8 mouse cellular contexts compared by ENCODE assay signal in genomic region chr14:55873714-55874683, GRCm38 (mm10). TPM values are rescaled to one million over a fixed set of nuclear protein-coding genes. Genes with fewer than 3 reads are reported as not detected.
DNase-seq lines count a peak whose midpoint lies in the region; ATAC-seq lines count a peak whose summit lies in the region.

No protein-coding gene starts in this region.

- no peaks in the 10 kb centered on the region for H3K9me3 ChIP-seq in intestine, embryonic 15.5 days

- H3K4me2 ChIP-seq in intestine, embryonic 15.5 days (replicated peaks), result peak overlapping the region; percentile 52

- H3K27me3 ChIP-seq in intestine, embryonic 15.5 days (replicated peaks), result no peaks in the 10 kb centered on the region

- no peak overlapping the region for H3K9ac ChIP-seq in intestine, embryonic 15.5 days

- peaks cover 27% of the 10 kb centered on the region for H3K36me3 ChIP-seq in intestine, embryonic 15.5 days

- DNase-seq in adrenal gland, adult 2 months, result peak; percentile 81
- DNase-seq in embryo, embryonic 10 days (ENCODE audit: low spot score), result peak; percentile 92
- DNase-seq in gastrocnemius, postnatal 36 days, result peak; percentile 68 to 73
- DNase-seq in left cerebral cortex, postnatal 25 days (ENCODE audit: low spot score in 2 of 2), result peak; percentile 67 to 72
- DNase-seq in right cerebral cortex, postnatal 36 days (ENCODE audit: low spot score in 2 of 2), result peak; percentile 42 to 54

- ATAC-seq in intestine, embryonic 15.5 days, result peak; percentile 69
- peak; percentile 74 for ATAC-seq in megakaryocyte-erythroid progenitor cell, adult 5-6 weeks (replicated peaks; ENCODE audit: low FRiP score, low TSS enrichment, poor library complexity, severe bottlenecking)
- ATAC-seq in erythroid progenitor cell, adult 5-6 weeks (replicated peaks; ENCODE audit: low FRiP score, poor library complexity, severe bottlenecking), result no peak

- no peak overlapping the region for H3K27ac ChIP-seq in intestine, embryonic 15.5 days

- intact Hi-C loops in gastrocnemius, postnatal 36 days (cut with DNase I), result loop anchor here (2.0 kb wide), 1 partner anchor 45 kb away; no protein-coding TSS in a partner anchor
- intact Hi-C loops in left cerebral cortex, postnatal 25 days (cut with DNase I), result loop anchor here (1.0 kb wide), 1 partner anchor 44 kb away; no protein-coding TSS in a partner anchor

- H3K4me3 ChIP-seq in intestine, embryonic 15.5 days (replicated peaks), result peak overlapping the region; percentile 12

- H3K4me1 ChIP-seq in intestine, embryonic 15.5 days (replicated peaks), result peaks cover 15% of the 10 kb centered on the region

- WGBS in intestine, embryonic 15.5 days, result 14% methylated on average over 30 of the region's 30 CpGs

RNA-seq across cellular contexts. Expression of gene Cbln3, which starts 10.2 kb away (rescaled TPM):
- under 1 TPM in 1 of 2 experiments, not detected in 1; 0.20 TPM for total RNA-seq in adrenal gland, adult 2 months (2021)
- polyA plus RNA-seq in adrenal gland, adult 2 months (2012; rRNA removed), result 0.03 and 0.25 TPM in 2 replicates
- not detected for total RNA-seq in gastrocnemius, postnatal 36 days (2021)
- 0.18 and 0.29 TPM in 2 replicates for polyA plus RNA-seq in intestine, embryonic 15.5 days (2015; fragmentation: Nextera tagmentation; extraction: Ambion mirVana)
- total RNA-seq in left cerebral cortex, postnatal 25 days (2021), result under 1 TPM; 0.14 to 0.25 TPM
- not detected in 2 replicates for total RNA-seq in megakaryocyte-erythroid progenitor cell, adult 5-6 weeks (2014; fragmentation: Nextera tagmentation)
- not detected in 2 replicates for total RNA-seq in megakaryocyte-erythroid progenitor cell, adult 5-6 weeks (2017)
- 0.42 TPM in 1 of 2 replicates, not detected in the other for total RNA-seq in erythroid progenitor cell, adult 5-6 weeks (2015; ENCODE audit: low replicate concordance)
- total RNA-seq in erythroid progenitor cell, adult 5-6 weeks (2017; ENCODE audit: low replicate concordance), result not detected in 2 replicates

RNA-seq across cellular contexts. Expression of gene Khnyn, which starts 10.7 kb away (rescaled TPM):
- 10 to 100 TPM; 12.3 to 18.2 TPM for total RNA-seq in adrenal gland, adult 2 months (2021)
- 13.0 and 14.6 TPM in 2 replicates for polyA plus RNA-seq in adrenal gland, adult 2 months (2012; rRNA removed)
- total RNA-seq in gastrocnemius, postnatal 36 days (2021), result 1 to 10 TPM; 6.0 to 7.5 TPM
- 15.1 and 15.4 TPM in 2 replicates for polyA plus RNA-seq in intestine, embryonic 15.5 days (2015; fragmentation: Nextera tagmentation; extraction: Ambion mirVana)
- total RNA-seq in left cerebral cortex, postnatal 25 days (2021), result 10 to 100 TPM; 10.1 to 10.7 TPM
- 10.9 and 12.1 TPM in 2 replicates for total RNA-seq in megakaryocyte-erythroid progenitor cell, adult 5-6 weeks (2014; fragmentation: Nextera tagmentation)
- 8.7 and 16.3 TPM in 2 replicates for total RNA-seq in megakaryocyte-erythroid progenitor cell, adult 5-6 weeks (2017)
- total RNA-seq in erythroid progenitor cell, adult 5-6 weeks (2015; ENCODE audit: low replicate concordance), result 3.2 and 3.8 TPM in 2 replicates
- total RNA-seq in erythroid progenitor cell, adult 5-6 weeks (2017; ENCODE audit: low replicate concordance), result 5.0 and 8.1 TPM in 2 replicates

RNA-seq across cellular contexts. Expression of gene Nynrin, which starts 20.2 kb away (rescaled TPM):
- total RNA-seq in adrenal gland, adult 2 months (2021), result 10 to 100 TPM in 1 of 2 experiments, 1 to 10 TPM in 1; 7.2 to 16.1 TPM
- 5.1 and 5.3 TPM in 2 replicates for polyA plus RNA-seq in adrenal gland, adult 2 months (2012; rRNA removed)
- 1 to 10 TPM; 2.1 to 2.7 TPM for total RNA-seq in gastrocnemius, postnatal 36 days (2021)
- polyA plus RNA-seq in intestine, embryonic 15.5 days (2015; fragmentation: Nextera tagmentation; extraction: Ambion mirVana), result 14.5 and 18.3 TPM in 2 replicates
- 10 to 100 TPM in 1 of 2 experiments, 1 to 10 TPM in 1; 6.5 to 10.5 TPM for total RNA-seq in left cerebral cortex, postnatal 25 days (2021)
- 1.9 and 2.7 TPM in 2 replicates for total RNA-seq in megakaryocyte-erythroid progenitor cell, adult 5-6 weeks (2014; fragmentation: Nextera tagmentation)
- 1.2 and 2.0 TPM in 2 replicates for total RNA-seq in megakaryocyte-erythroid progenitor cell, adult 5-6 weeks (2017)
- under 0.01 and 4.2 TPM in 2 replicates for total RNA-seq in erythroid progenitor cell, adult 5-6 weeks (2015; ENCODE audit: low replicate concordance)
- 0.26 and 0.45 TPM in 2 replicates for total RNA-seq in erythroid progenitor cell, adult 5-6 weeks (2017; ENCODE audit: low replicate concordance)

RNA-seq across cellular contexts. Expression of gene Sdr39u1, which starts 26.1 kb away (rescaled TPM):
- 10 to 100 TPM; 81.0 to 92.5 TPM for total RNA-seq in adrenal gland, adult 2 months (2021)
- 45.9 and 52.8 TPM in 2 replicates for polyA plus RNA-seq in adrenal gland, adult 2 months (2012; rRNA removed)
- 100 to 1,000 TPM; 111 to 122 TPM for total RNA-seq in gastrocnemius, postnatal 36 days (2021)
- polyA plus RNA-seq in intestine, embryonic 15.5 days (2015; fragmentation: Nextera tagmentation; extraction: Ambion mirVana), result 73.6 and 80.3 TPM in 2 replicates
- 10 to 100 TPM; 96.3 to 96.9 TPM for total RNA-seq in left cerebral cortex, postnatal 25 days (2021)
- 7.8 and 17.0 TPM in 2 replicates for total RNA-seq in megakaryocyte-erythroid progenitor cell, adult 5-6 weeks (2014; fragmentation: Nextera tagmentation)
- 3.9 and 6.7 TPM in 2 replicates for total RNA-seq in megakaryocyte-erythroid progenitor cell, adult 5-6 weeks (2017)
- 5.4 and 5.9 TPM in 2 replicates for total RNA-seq in erythroid progenitor cell, adult 5-6 weeks (2015; ENCODE audit: low replicate concordance)
- 0.64 TPM in 1 of 2 replicates, not detected in the other for total RNA-seq in erythroid progenitor cell, adult 5-6 weeks (2017; ENCODE audit: low replicate concordance)

RNA-seq across cellular contexts. Expression of gene Nfatc4, which starts 51.1 kb away (rescaled TPM):
- 10 to 100 TPM; 17.9 to 21.9 TPM for total RNA-seq in adrenal gland, adult 2 months (2021)
- 50.5 and 58.1 TPM in 2 replicates for polyA plus RNA-seq in adrenal gland, adult 2 months (2012; rRNA removed)
- total RNA-seq in gastrocnemius, postnatal 36 days (2021), result 1 to 10 TPM; 3.3 TPM
- 25.7 and 26.3 TPM in 2 replicates for polyA plus RNA-seq in intestine, embryonic 15.5 days (2015; fragmentation: Nextera tagmentation; extraction: Ambion mirVana)
- 1 to 10 TPM; 1.3 to 2.6 TPM for total RNA-seq in left cerebral cortex, postnatal 25 days (2021)
- total RNA-seq in megakaryocyte-erythroid progenitor cell, adult 5-6 weeks (2014; fragmentation: Nextera tagmentation), result not detected in 2 replicates
- not detected in 2 replicates for total RNA-seq in megakaryocyte-erythroid progenitor cell, adult 5-6 weeks (2017)
- total RNA-seq in erythroid progenitor cell, adult 5-6 weeks (2015; ENCODE audit: low replicate concordance), result not detected in 2 replicates
- not detected in 2 replicates for total RNA-seq in erythroid progenitor cell, adult 5-6 weeks (2017; ENCODE audit: low replicate concordance)
